Mouse (Mus musculus): ENCODE measurements around the gene Gabrr3.

DNA sequence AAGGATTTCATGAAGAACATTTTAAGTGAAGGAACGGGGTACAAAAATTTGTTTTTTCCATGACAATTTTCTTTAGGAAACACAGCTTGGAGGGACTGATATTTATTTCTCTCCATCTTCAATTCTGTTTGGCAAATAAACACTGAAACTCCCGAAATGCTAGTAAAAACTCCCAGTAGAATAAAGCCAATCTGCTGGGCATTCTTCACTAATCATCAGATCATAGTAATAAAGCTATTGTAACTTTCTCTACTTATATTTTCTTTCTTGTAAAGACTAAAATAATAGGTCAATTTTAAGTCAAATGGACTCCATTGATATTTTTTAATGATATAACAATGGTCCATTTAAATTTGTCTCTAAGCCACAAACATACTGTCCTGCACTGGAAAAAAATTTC is 43.2 kb upstream of the Gabrr3 start, which contains the start of gene Olfr209:
- TF ChIP-seq POLR2A (IDR thresholded peaks at IDR 0.05; ENCODE audit: low read depth, low read length) (no peak), CTCF (IDR thresholded peaks at IDR 0.05; ENCODE audit: borderline replicate concordance, insufficient read depth, low read length) (no peak)
